Mouse (Mus musculus) liver (tissue): ENCODE results near the gene Arsb.
A peak's percentile ranks its signal among the peaks of the same experiment; 100 is the strongest.

Source experiments
- DNase-seq: peaks from one replicate; pipeline ENCODE4 v3.0.0-alpha.2; 2020; ENCODE audit warnings: mixed read lengths

Gene Arsb

GRCm38 (mm10) chr13:93989736-93990611 is 218.5 kb downstream of the Arsb start:
- DNase-seq: peak; percentile 25

GRCm38 (mm10) chr13:93990841-93991240 is 219.4 kb downstream of the Arsb start:
- DNase-seq: peak; percentile 11

GRCm38 (mm10) chr13:93992342-93992882 is 221.0 kb downstream of the Arsb start:
- no peak for DNase-seq
